Mouse (Mus musculus) ES-Bruce4 (cell line): Measurements from ENCODE around the gene Lxn.

ENCODE experiments used
- CTCF ChIP-seq: IDR thresholded peaks from one replicate; pipeline ENCODE4 v1.8.1; 2011; ENCODE audit warnings: low read depth, low read length
- EP300 ChIP-seq: IDR thresholded peaks from 2 replicates; pipeline ENCODE4 v1.6.1; 2011; ENCODE audit warnings: low read depth, low read length; ENCODE audit not compliant: insufficient read depth
- POLR2A ChIP-seq: IDR thresholded peaks from one replicate; pipeline ENCODE4 v1.8.1; 2011; ENCODE audit warnings: low read length; ENCODE audit not compliant: insufficient read depth

- no peak for TF ChIP-seq CTCF
- no peak for TF ChIP-seq POLR2A
- no peak for TF ChIP-seq EP300
Observed at GRCm38 (mm10) chr3:67490156-67490555, 26.4 kb upstream of the Lxn start.
